In the genomic region with DNA sequence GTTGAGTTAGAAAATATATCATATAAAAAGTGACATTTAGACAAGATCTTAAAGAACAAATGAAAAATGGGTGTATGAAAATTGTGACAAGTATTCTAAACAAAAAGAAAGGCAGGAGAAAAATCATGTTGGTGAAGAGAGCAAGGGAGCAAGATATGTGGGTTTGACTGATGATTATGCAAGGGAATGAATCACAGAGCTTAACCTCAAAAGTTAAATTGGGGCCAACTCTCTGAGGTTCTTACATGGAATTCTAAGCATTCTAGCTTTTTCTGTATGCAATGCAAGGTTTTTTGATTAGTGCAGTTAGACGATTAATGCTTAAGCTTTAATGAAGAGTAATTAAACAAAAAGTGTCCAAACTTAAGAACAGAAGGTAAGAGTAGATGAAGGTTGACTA, we compare ENCODE assay signal across 25 mouse cellular contexts.
DNase-seq lines count a peak whose midpoint lies in the region; ATAC-seq and TF ChIP-seq lines count a peak whose summit lies in the region.
"Had no signal": no experiment of that assay in that cellular context is flagged by ENCODE, and none has a peak within 500 bp of the region (broad histone marks: within the 10 kb centered on the region; RNA-seq: fewer than 3 reads in every experiment).

No protein-coding gene starts in this region.

- 92% methylated on average over 1 of the region's 1 CpGs for WGBS in midbrain, embryonic 14.5 days
- WGBS in intestine, embryonic 16.5 days, result 88% methylated on average over 1 of the region's 1 CpGs
- 90% methylated on average over 1 of the region's 1 CpGs for WGBS in cerebellum, adult 2 months

- no peak overlapping the region for H3K9ac ChIP-seq in midbrain, embryonic 14.5 days (replicated peaks; ENCODE audit: low read length)
- H3K9ac ChIP-seq in intestine, embryonic 16.5 days (ENCODE audit: low read depth, low read length), result no peak overlapping the region
- H3K9ac ChIP-seq: embryonic facial prominence, embryonic 12.5 days; forebrain, embryonic 13.5 days; forebrain, embryonic 15.5 days; forebrain, postnatal 0 days had no signal

- ATAC-seq in midbrain, embryonic 14.5 days (ENCODE audit: low FRiP score, low TSS enrichment), result no peak
- no peak for ATAC-seq in intestine, embryonic 16.5 days
- ATAC-seq: activated CD4-positive, CD25-positive, alpha-beta regulatory T cell, adult 4 months; CD4-positive, CD25-positive, alpha-beta regulatory T cell, adult 4 months; forebrain, embryonic 13.5 days; forebrain, embryonic 15.5 days; forebrain, postnatal 0 days; Patski had no signal

- DNase-seq in 3T3-L1 (ENCODE audit: low read depth, low spot score), result peak; percentile 83
- peak; percentile 76 for DNase-seq in Muller cell, postnatal 12 days (ENCODE audit: inconsistent ontology term)
- peak; percentile 26 for DNase-seq in brain, adult 2 months (ENCODE audit: low read depth, low spot score)
- DNase-seq in midbrain, embryonic 14.5 days, result no peak
- DNase-seq in right cerebral cortex, postnatal 4 days, result no peak
- no peak for DNase-seq in cerebellum, adult 2 months
- DNase-seq: adrenal gland, adult 8-10 months; adrenal gland, postnatal 14 days; adrenal gland, postnatal 36 days; cerebellum, adult 11 months; cerebellum, adult 18-20 months; cerebellum, adult 9-10 months; cerebellum, postnatal 10 days; cerebellum, postnatal 25 days; forebrain, postnatal 0 days had no signal

- no peak overlapping the region for H3K27ac ChIP-seq in midbrain, embryonic 14.5 days (replicated peaks; ENCODE audit: low read depth, low read length)
- no peak overlapping the region for H3K27ac ChIP-seq in intestine, embryonic 16.5 days (ENCODE audit: low read length)
- H3K27ac ChIP-seq in cerebellum, adult 2 months (ENCODE audit: insufficient read depth, low read length), result no peak overlapping the region
- H3K27ac ChIP-seq: embryonic facial prominence, embryonic 10.5 days; embryonic facial prominence, embryonic 12.5 days; forebrain, embryonic 13.5 days; forebrain, embryonic 15.5 days had no signal

- TF ChIP-seq CTCF in cerebellum, adult 2 months (IDR thresholded peaks at IDR 0.05; ENCODE audit: borderline replicate concordance, insufficient read depth, low read depth, low read length), result no peak

- H3K9me3 ChIP-seq in midbrain, embryonic 14.5 days (ENCODE audit: control insufficient read depth, low read length), result no peaks in the 10 kb centered on the region
- no peaks in the 10 kb centered on the region for H3K9me3 ChIP-seq in intestine, embryonic 16.5 days (ENCODE audit: control insufficient read depth, low read length)
- H3K9me3 ChIP-seq: embryonic facial prominence, embryonic 10.5 days; embryonic facial prominence, embryonic 12.5 days; forebrain, embryonic 13.5 days; forebrain, embryonic 15.5 days; G1E had no signal

- H3K4me1 ChIP-seq in midbrain, embryonic 14.5 days (ENCODE audit: control insufficient read depth, insufficient read depth, low read length), result no peaks in the 10 kb centered on the region
- H3K4me1 ChIP-seq in intestine, embryonic 16.5 days (ENCODE audit: control insufficient read depth, insufficient read depth, low read length), result no peaks in the 10 kb centered on the region
- H3K4me1 ChIP-seq in cerebellum, adult 2 months (ENCODE audit: control insufficient read depth, insufficient read depth, low read length), result no peaks in the 10 kb centered on the region
- H3K4me1 ChIP-seq: embryonic facial prominence, embryonic 10.5 days; embryonic facial prominence, embryonic 12.5 days; forebrain, embryonic 13.5 days; forebrain, embryonic 15.5 days had no signal

- H3K4me2 ChIP-seq in midbrain, embryonic 14.5 days (ENCODE audit: low read length), result no peak overlapping the region
- no peak overlapping the region for H3K4me2 ChIP-seq in intestine, embryonic 16.5 days (ENCODE audit: low read depth, low read length)
- H3K4me2 ChIP-seq: embryonic facial prominence, embryonic 12.5 days; forebrain, embryonic 13.5 days; forebrain, embryonic 15.5 days had no signal

- no peaks in the 10 kb centered on the region for H3K36me3 ChIP-seq in midbrain, embryonic 14.5 days (ENCODE audit: control insufficient read depth, insufficient read depth, low read length)
- no peaks in the 10 kb centered on the region for H3K36me3 ChIP-seq in intestine, embryonic 16.5 days (ENCODE audit: control insufficient read depth, insufficient read depth, low read length)
- H3K36me3 ChIP-seq: embryonic facial prominence, embryonic 10.5 days; embryonic facial prominence, embryonic 12.5 days; forebrain, embryonic 15.5 days; G1E had no signal

- no peak for TF ChIP-seq POLR2A in cerebellum, adult 2 months (IDR thresholded peaks at IDR 0.05; ENCODE audit: borderline replicate concordance, insufficient read depth, low read length)

- no peak overlapping the region for H3K4me3 ChIP-seq in midbrain, embryonic 14.5 days (replicated peaks; ENCODE audit: low read depth, low read length)
- no peak overlapping the region for H3K4me3 ChIP-seq in intestine, embryonic 16.5 days (ENCODE audit: low read length)
- no peak overlapping the region for H3K4me3 ChIP-seq in cerebellum, adult 2 months (replicated peaks; ENCODE audit: insufficient read depth, low read depth, low read length)
- H3K4me3 ChIP-seq: embryonic facial prominence, embryonic 10.5 days; embryonic facial prominence, embryonic 12.5 days; forebrain, embryonic 13.5 days; forebrain, embryonic 15.5 days had no signal

- H3K27me3 ChIP-seq in midbrain, embryonic 14.5 days (ENCODE audit: control insufficient read depth, insufficient read depth, low read length), result no peaks in the 10 kb centered on the region
- H3K27me3 ChIP-seq in intestine, embryonic 16.5 days (replicated peaks; ENCODE audit: control insufficient read depth, insufficient read depth, low read length), result no peaks in the 10 kb centered on the region
- H3K27me3 ChIP-seq in cerebellum, adult 2 months (ENCODE audit: control insufficient read depth, insufficient read depth, low read length), result no peaks in the 10 kb centered on the region
- H3K27me3 ChIP-seq: CH12.LX; forebrain, embryonic 13.5 days; forebrain, embryonic 15.5 days had no signal

Comparison
In these comparisons a context has a peak if more than half of its experiments do, and no peak if none do; other contexts are left out.
1. DNase-seq: peak in 3T3-L1 (single experiment), Muller cell, postnatal 12 days (single experiment) and brain, adult 2 months (single experiment); none in midbrain, embryonic 14.5 days (single experiment), right cerebral cortex, postnatal 4 days (single experiment) and cerebellum, adult 2 months (0 of 2).